Mouse (Mus musculus): ENCODE measurements around the gene Dmpk.

- TF ChIP-seq POLR2A (IDR thresholded peaks at IDR 0.05; ENCODE audit: low read depth, low read length) (no peak), CTCF (IDR thresholded peaks at IDR 0.05; ENCODE audit: borderline replicate concordance, insufficient read depth, low read length) (no peak)
These were observed 34.4 kb upstream of the Dmpk start for GRCm38 (mm10) chr7:19049252-19049651.

Data from embryonic fibroblast, embryonic 13.5 days (primary cell).